Mouse (Mus musculus) thymus, adult 2 months (tissue): Measurements from ENCODE around the gene Epn1.

Experiments used
- CTCF ChIP-seq: fragments of 200-500 bp; IDR thresholded peaks from 2 replicates; pipeline ENCODE4 v1.5.1; 2012; ENCODE audit warnings: mild to moderate bottlenecking, control low read depth, low read length, moderate library complexity, borderline replicate concordance; ENCODE audit not compliant: control insufficient read depth, poor library complexity, insufficient read depth; ENCODE audit errors: extremely low read depth
- POLR2A ChIP-seq: fragments of 200-500 bp; IDR thresholded peaks from 2 replicates; pipeline ENCODE4 v1.6.1; 2012; ENCODE audit warnings: mild to moderate bottlenecking, low read length, control low read depth, moderate library complexity; ENCODE audit not compliant: control insufficient read depth, poor library complexity, insufficient read depth; ENCODE audit errors: extremely low read depth

- no peak for TF ChIP-seq POLR2A
- TF ChIP-seq CTCF = no peak
These were observed 27.6 kb upstream of the Epn1 start for GRCm38 (mm10) chr7:5052438-5052837.
